Mouse (Mus musculus) hindbrain, embryonic 11.5 days (tissue): ENCODE results near the gene 4921524J17Rik. TPM values are rescaled to one million over a fixed set of nuclear protein-coding genes. Genes with fewer than 3 reads are reported as not detected.

Source experiments
- ATAC-seq: fragments of 200-750 bp; cut with Nextera tagmentation; 2 replicates; pipeline ENCODE4 v1.8.0; 2017; ENCODE audit warnings: mild to moderate bottlenecking, moderate TSS enrichment, moderate library complexity; ENCODE audit not compliant: low FRiP score
- DNase-seq: peaks from one replicate; pipeline ENCODE4 v3.0.0-alpha.2; 2015; ENCODE audit warnings: low spot score
- H3K27ac ChIP-seq: fragments of 300-500 bp; sonication (generic); 2 replicates; pipeline ENCODE4 v1.5.1; 2014; ENCODE audit warnings: mild to moderate bottlenecking, low read depth, low read length
- H3K27me3 ChIP-seq: fragments of 300-500 bp; sonication (generic); 2 replicates; pipeline ENCODE4 v1.6.1; 2014; ENCODE audit warnings: mild to moderate bottlenecking, low read length, moderate library complexity, mixed read lengths; ENCODE audit not compliant: control insufficient read depth, insufficient read depth
- H3K36me3 ChIP-seq: fragments of 300-500 bp; sonication (generic); 2 replicates; pipeline ENCODE4 v1.6.1; 2014; ENCODE audit warnings: mild to moderate bottlenecking, low read length, moderate library complexity, mixed read lengths; ENCODE audit not compliant: control insufficient read depth, insufficient read depth
- H3K4me1 ChIP-seq: fragments of 300-500 bp; sonication (generic); replicated peaks from 2 replicates; pipeline ENCODE4 v1.6.1; 2014; ENCODE audit warnings: low read length, mixed read lengths; ENCODE audit not compliant: control insufficient read depth, insufficient read depth
- H3K4me2 ChIP-seq: fragments of 300-500 bp; sonication (generic); replicated peaks from 2 replicates; pipeline ENCODE4 v1.6.1; 2014; ENCODE audit warnings: mild to moderate bottlenecking, low read depth, low read length
- H3K4me3 ChIP-seq: fragments of 300-500 bp; sonication (generic); 2 replicates; pipeline ENCODE4 v1.5.1; 2014; ENCODE audit warnings: low read depth, low read length
- H3K9ac ChIP-seq: fragments of 300-500 bp; sonication (generic); 2 replicates; pipeline ENCODE4 v1.6.1; 2014; ENCODE audit warnings: low read depth, low read length
- H3K9me3 ChIP-seq: fragments of 300-500 bp; sonication (generic); 2 replicates; pipeline ENCODE4 v1.6.1; 2016; ENCODE audit warnings: low read length; ENCODE audit not compliant: control insufficient read depth
- WGBS: fragments of 180-500 bp; shearing (Covaris S2); extraction: QIAGEN DNeasy Blood & Tissue Kit; methylation state at CpG from one replicate; pipeline ENCODE4 v1.1.7; 2014; 5-methylcytosine and 5-hydroxymethylcytosine counted together
- polyA plus RNA-seq: library from polyadenylated mRNA; unstranded; fragments of >200 nt; fragmentation: Nextera tagmentation; extraction: Ambion mirVana; gene quantifications from 2 replicates; pipeline ENCODE4 v1.2.1, GENCODE M21; 2014

The 4921524J17Rik gene
- polyA plus RNA-seq, 1 experiment from 2014 or later, result 50.2 TPM

GRCm38 (mm10) chr8:85365176-85365575 is 67.5 kb downstream of the 4921524J17Rik start:
- no peaks in the 10 kb centered on the region for H3K36me3 ChIP-seq
- DNase-seq, result peak; percentile 11
- no peak overlapping the region for H3K4me3 ChIP-seq
- H3K27me3 ChIP-seq, result no peaks in the 10 kb centered on the region
- H3K9ac ChIP-seq, result no peak overlapping the region
- H3K27ac ChIP-seq, result no peak overlapping the region
- no peak for ATAC-seq
- H3K9me3 ChIP-seq, result no peaks in the 10 kb centered on the region
- no peak overlapping the region for H3K4me2 ChIP-seq
- H3K4me1 ChIP-seq, result no peaks in the 10 kb centered on the region
- 55% methylated on average over 6 of the region's 6 CpGs for WGBS

- ATAC-seq (no peak), DNase-seq (no peak)
- Histone ChIP-seq H3K27ac (no peak overlapping the region), H3K9me3 (no peaks in the 10 kb centered on the region), H3K4me2 (no peak overlapping the region), H3K36me3 (no peaks in the 10 kb centered on the region), H3K4me3 (no peak overlapping the region), H3K9ac (no peak overlapping the region), H3K27me3 (no peaks in the 10 kb centered on the region), H3K4me1 (no peaks in the 10 kb centered on the region)
- WGBS, result 84% methylated on average over 11 of the region's 11 CpGs
Measured at GRCm38 (mm10) chr8:85364628-85365027, 68.0 kb downstream of the 4921524J17Rik start.

GRCm38 (mm10) chr8:85363406-85363805 is 69.2 kb downstream of the 4921524J17Rik start:
- Histone ChIP-seq H3K4me3 (no peak overlapping the region), H3K4me1 (no peaks in the 10 kb centered on the region), H3K9me3 (no peaks in the 10 kb centered on the region), H3K27me3 (no peaks in the 10 kb centered on the region), H3K27ac (no peak overlapping the region), H3K9ac (no peak overlapping the region), H3K36me3 (no peaks in the 10 kb centered on the region), H3K4me2 (no peak overlapping the region)
- ATAC-seq (no peak), DNase-seq (no peak)
- WGBS, result 82% methylated on average over 6 of the region's 6 CpGs

- no peak overlapping the region for H3K27ac ChIP-seq
- H3K27me3 ChIP-seq, result no peaks in the 10 kb centered on the region
- H3K36me3 ChIP-seq, result no peaks in the 10 kb centered on the region
- no peak overlapping the region for H3K4me3 ChIP-seq
- H3K4me2 ChIP-seq, result no peak overlapping the region
- no peak for ATAC-seq
- whole genome bisulfite sequencing, result 81% methylated on average over 4 of the region's 4 CpGs
- H3K9me3 ChIP-seq, result no peaks in the 10 kb centered on the region
- H3K9ac ChIP-seq, result no peak overlapping the region
- DNase-seq, result no peak
- no peaks in the 10 kb centered on the region for H3K4me1 ChIP-seq
Measured at GRCm38 (mm10) chr8:85362211-85362610, 70.4 kb downstream of the 4921524J17Rik start.

Other genes starting within 250 kb of the 4921524J17Rik start
- not detected in 2 replicates for gene Olfr371, start 206.8 kb downstream of the 4921524J17Rik start, polyA plus RNA-seq
- gene Orc6, start 133.2 kb downstream of the 4921524J17Rik start, polyA plus RNA-seq, result 125 and 127 TPM in 2 replicates
- 174 and 194 TPM in 2 replicates for gene Vps35, start 133.0 kb downstream of the 4921524J17Rik start, polyA plus RNA-seq
- 1.2 and 2.1 TPM in 2 replicates for gene Mylk3, start 46.5 kb downstream of the 4921524J17Rik start, polyA plus RNA-seq
- gene Gpt2, start 59.7 kb upstream of the 4921524J17Rik start, polyA plus RNA-seq, result 35.4 and 37.1 TPM in 2 replicates
- 209 and 215 TPM in 2 replicates for gene Dnaja2, start 122.5 kb upstream of the 4921524J17Rik start, polyA plus RNA-seq